Mouse (Mus musculus) kidney, postnatal 10 days (tissue): ENCODE data around the gene Vegfb.

Experiments used
- DNase-seq: peaks from one replicate; pipeline ENCODE4 v3.0.0; 2021; ENCODE audit warnings: mixed read lengths

The Vegfb gene

GRCm38 (mm10) chr19:6970460-6971085 lies 16.9 kb downstream of the Vegfb start:
- DNase-seq: peak; percentile 49

- DNase-seq: peak; percentile 92
Observed at GRCm38 (mm10) chr19:6969665-6970381, 17.6 kb downstream of the Vegfb start.

- no peak for DNase-seq
Observed at GRCm38 (mm10) chr19:6969291-6969664, 18.2 kb downstream of the Vegfb start.

GRCm38 (mm10) chr19:6968491-6969271 lies 18.8 kb downstream of the Vegfb start:
- DNase-seq: peak; percentile 79

- no peak for DNase-seq
Observed at GRCm38 (mm10) chr19:6956461-6956860, 31.0 kb downstream of the Vegfb start.

- DNase-seq: no peak
Observed at GRCm38 (mm10) chr19:6955424-6955823, 32.0 kb downstream of the Vegfb start.

GRCm38 (mm10) chr19:6954046-6954445 lies 33.4 kb downstream of the Vegfb start:
- DNase-seq: peak; percentile 78

GRCm38 (mm10) chr19:6952712-6953037 lies 34.8 kb downstream of the Vegfb start:
- peak; percentile 75 for DNase-seq

GRCm38 (mm10) chr19:6951994-6952711 lies 35.3 kb downstream of the Vegfb start:
- peak; percentile 92 for DNase-seq

GRCm38 (mm10) chr19:6951381-6951968 lies 36.0 kb downstream of the Vegfb start:
- peak; percentile 96 for DNase-seq

- DNase-seq: peak; percentile 69
Observed at GRCm38 (mm10) chr19:6950613-6951153, 36.8 kb downstream of the Vegfb start.

GRCm38 (mm10) chr19:6949951-6950350 lies 37.5 kb downstream of the Vegfb start:
- DNase-seq: no peak

- no peak for DNase-seq
Observed at GRCm38 (mm10) chr19:6949532-6949931, 37.9 kb downstream of the Vegfb start.

- DNase-seq: no peak
Observed at GRCm38 (mm10) chr19:6948186-6948585, 39.3 kb downstream of the Vegfb start.

- DNase-seq: no peak
Observed at GRCm38 (mm10) chr19:6947742-6948141, 39.7 kb downstream of the Vegfb start.

- DNase-seq: no peak
Observed at GRCm38 (mm10) chr19:6943709-6944108, 43.7 kb downstream of the Vegfb start.

GRCm38 (mm10) chr19:6942764-6943163 lies 44.7 kb downstream of the Vegfb start:
- DNase-seq: no peak

GRCm38 (mm10) chr19:6942249-6942691 lies 45.2 kb downstream of the Vegfb start, which contains the start of gene Gpr137:
TSS of gene Gpr137 (minus strand) at chr19:6942480.
- DNase-seq: peak; percentile 97

GRCm38 (mm10) chr19:6941372-6942248 lies 45.8 kb downstream of the Vegfb start, which contains the start of gene Bad:
TSS of gene Bad (plus strand) at chr19:6941861.
- peak; percentile 97 for DNase-seq

- no peak for DNase-seq
Observed at GRCm38 (mm10) chr19:6940396-6941351, 46.8 kb downstream of the Vegfb start.
